Mouse (Mus musculus): ENCODE measurements around the gene Cldn3. TPM values are rescaled to one million over a fixed set of nuclear protein-coding genes. Genes with fewer than 3 reads are reported as not detected.

Cldn3 gene
- total and polyA plus RNA-seq, 3 experiments = not detected

DNA sequence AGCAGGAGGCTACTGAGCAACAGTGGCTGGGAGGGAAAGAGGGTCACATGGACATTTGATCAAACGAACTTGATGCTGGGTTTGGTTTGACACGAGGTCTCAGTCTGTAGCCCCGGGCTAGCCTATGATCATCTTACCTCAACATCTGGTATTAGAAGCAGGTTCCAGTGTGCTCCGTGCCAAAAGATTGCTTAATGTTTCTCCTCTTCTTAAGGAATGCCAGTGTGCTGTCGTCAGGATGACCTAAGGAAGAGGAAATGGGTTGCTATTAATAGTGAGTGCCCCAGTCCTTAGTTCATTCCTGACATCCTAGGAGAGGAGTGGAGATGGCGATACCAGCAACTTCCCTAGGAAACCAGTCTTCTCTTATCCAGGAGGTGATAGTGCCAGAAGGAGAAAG lies 3.7 kb downstream of the Cldn3 start:
- no peak overlapping the region for H3K9ac ChIP-seq (ENCODE audit: insufficient read depth, low read depth)
- TF ChIP-seq MXI1 (IDR thresholded peaks at IDR 0.05; ENCODE audit: low read depth, low read length) (no peak), ZNF384 (IDR thresholded peaks at IDR 0.05; ENCODE audit: low read depth, low read length) (no peak)
- peaks cover 59% of the 10 kb centered on the region for H3K27me3 ChIP-seq (replicated peaks)
- H3K4me1 ChIP-seq (ENCODE audit: control insufficient read depth in 1 of 2, insufficient read depth in 2 of 2) = 0 out of 4 replicates have a peak, but pooled peaks cover 0 to 3% of the 10 kb centered on the region in 2 experiments
- peaks cover 9% of the 10 kb centered on the region for H3K9me3 ChIP-seq (replicated peaks; ENCODE audit: low read length)
- dilution Hi-C loops (cut with MboI; ENCODE audit: extremely low pct_ligation_motif_present, extremely low pct_unique_long_range_greater_than_20kb, low sequenced_read_pairs) (no loop called here), in situ Hi-C loops (cut with MboI; ENCODE audit: low pct_ligation_motif_present, low pct_unique_long_range_greater_than_20kb, low sequenced_read_pairs) (no loop called here)
- DNase-seq (ENCODE audit: extremely low read depth) = no peak
- no peaks in the 10 kb centered on the region for H3K79me2 ChIP-seq (replicated peaks; ENCODE audit: control insufficient read depth, extremely low read depth, insufficient read depth, poor library complexity, severe bottlenecking)
- H3K36me3 ChIP-seq (replicated peaks in 1 of 2; ENCODE audit: control insufficient read depth in 1 of 2, insufficient read depth in 1 of 2, low read length in 1 of 2) = no peaks in the 10 kb centered on the region
- peak overlapping the region; percentile 24; the same call in 1 of the 2 replicates for H3K4me2 ChIP-seq (ENCODE audit: insufficient read depth, low read depth, poor library complexity, severe bottlenecking)
- H3K4me3 ChIP-seq (replicated peaks in 1 of 3; ENCODE audit: low read depth in 2 of 3, low read length in 2 of 3, poor library complexity in 1 of 3) = no peak overlapping the region
- no peak overlapping the region for H3K27ac ChIP-seq (ENCODE audit: insufficient read depth, low read depth)

DNA sequence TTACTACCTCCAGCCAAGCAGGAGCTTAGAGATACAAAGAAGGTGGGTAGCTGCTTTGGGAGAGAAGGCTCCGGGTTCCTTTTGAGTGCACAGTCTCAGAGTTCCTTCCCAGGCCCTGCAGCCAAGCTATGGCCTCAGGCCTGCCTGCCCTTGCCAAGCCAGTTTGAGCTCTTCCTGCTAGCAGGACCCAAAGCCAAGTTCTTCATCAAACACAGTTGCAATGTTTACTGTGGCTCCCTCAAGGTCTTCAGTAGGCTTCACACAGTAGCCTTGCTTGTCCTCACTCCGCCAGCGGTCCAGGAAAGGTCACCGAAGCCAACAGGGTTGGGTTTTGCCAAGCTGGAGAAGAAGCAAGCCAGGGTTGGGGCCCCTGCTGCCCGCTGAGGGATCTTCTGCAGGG lies 6.6 kb downstream of the Cldn3 start:
- dilution Hi-C loops (cut with MboI; ENCODE audit: extremely low pct_ligation_motif_present, extremely low pct_unique_long_range_greater_than_20kb, low sequenced_read_pairs) = no loop called here
- no peaks in the 10 kb centered on the region for H3K9me3 ChIP-seq (replicated peaks; ENCODE audit: low read length)
- in situ Hi-C loops (cut with MboI; ENCODE audit: low pct_ligation_motif_present, low pct_unique_long_range_greater_than_20kb, low sequenced_read_pairs) = no loop called here
- TF ChIP-seq EP300 (IDR thresholded peaks at IDR 0.05; ENCODE audit: low read length) (no peak), JUN (IDR thresholded peaks at IDR 0.05; ENCODE audit: insufficient read depth, low read depth, low read length) (no peak), ZMIZ1 (IDR thresholded peaks at IDR 0.05; ENCODE audit: low read depth, low read length) (no peak), MEF2A (IDR thresholded peaks at IDR 0.05; ENCODE audit: borderline replicate concordance, low read depth, low read length) (no peak), TCF12 (IDR thresholded peaks at IDR 0.05; ENCODE audit: low read depth, low read length) (no peak), RCOR1 (conservative IDR thresholded peaks at IDR 0.05; ENCODE audit: low read depth, low read length) (no peak), PAX5 (IDR thresholded peaks at IDR 0.05; ENCODE audit: low read length) (no peak), ZNF384 (IDR thresholded peaks at IDR 0.05; ENCODE audit: low read depth, low read length) (no peak), ZKSCAN1 (IDR thresholded peaks at IDR 0.05; ENCODE audit: borderline replicate concordance, low read depth, low read length) (no peak), CTCF (conservative IDR thresholded peaks at IDR 0.05 in 1 of 2, IDR thresholded peaks at IDR 0.05 in 1 of 2; ENCODE audit: low read depth in 2 of 2, low read length in 2 of 2) (no peak), JUND (conservative IDR thresholded peaks at IDR 0.05; ENCODE audit: low read depth, low read length) (no peak), RAD21 (IDR thresholded peaks at IDR 0.05; ENCODE audit: low read depth, low read length) (no peak), SMC3 (IDR thresholded peaks at IDR 0.05; ENCODE audit: low read depth, low read length) (no peak), UBTF (IDR thresholded peaks at IDR 0.05; ENCODE audit: low read depth, low read length) (no peak), ZC3H11A (IDR thresholded peaks at IDR 0.05; ENCODE audit: low read depth, low read length) (no peak), BHLHE40 (IDR thresholded peaks at IDR 0.05; ENCODE audit: low read depth, low read length) (no peak), NRF1 (IDR thresholded peaks at IDR 0.05; ENCODE audit: low read depth, low read length) (no peak), IRF4 (IDR thresholded peaks at IDR 0.05; ENCODE audit: low read depth, low read length) (no peak), ELF1 (IDR thresholded peaks at IDR 0.05; ENCODE audit: low read depth, low read length) (no peak)
- H3K4me1 ChIP-seq (ENCODE audit: control insufficient read depth in 1 of 2, insufficient read depth in 2 of 2) = 0 out of 4 replicates have a peak, but pooled peaks cover 0 to 3% of the 10 kb centered on the region in 2 experiments
- no peak overlapping the region for H3K4me2 ChIP-seq (ENCODE audit: insufficient read depth, low read depth, poor library complexity, severe bottlenecking)
- H3K79me2 ChIP-seq (replicated peaks; ENCODE audit: control insufficient read depth, extremely low read depth, insufficient read depth, poor library complexity, severe bottlenecking) = no peaks in the 10 kb centered on the region
- H3K36me3 ChIP-seq (replicated peaks in 1 of 2; ENCODE audit: control insufficient read depth in 1 of 2, insufficient read depth in 1 of 2, low read length in 1 of 2) = no peaks in the 10 kb centered on the region
- no peak overlapping the region for H3K27ac ChIP-seq (ENCODE audit: insufficient read depth, low read depth)
- H3K27me3 ChIP-seq (replicated peaks) = peaks cover 74% of the 10 kb centered on the region
- no peak for DNase-seq (ENCODE audit: extremely low read depth)
- H3K9ac ChIP-seq (ENCODE audit: insufficient read depth, low read depth) = no peak overlapping the region
- H3K4me3 ChIP-seq (replicated peaks in 1 of 3; ENCODE audit: low read depth in 2 of 3, low read length in 2 of 3, poor library complexity in 1 of 3) = no peak overlapping the region

Data from CH12.LX (cell line).